Mouse (Mus musculus): ENCODE measurements at regions not wholly inside any gene's neighbourhood (a gene's known extent, or its start where the extent isn't known, plus 50 kb on each side); places are given as distances from the start of the nearest gene placed in this dataset.

DNA sequence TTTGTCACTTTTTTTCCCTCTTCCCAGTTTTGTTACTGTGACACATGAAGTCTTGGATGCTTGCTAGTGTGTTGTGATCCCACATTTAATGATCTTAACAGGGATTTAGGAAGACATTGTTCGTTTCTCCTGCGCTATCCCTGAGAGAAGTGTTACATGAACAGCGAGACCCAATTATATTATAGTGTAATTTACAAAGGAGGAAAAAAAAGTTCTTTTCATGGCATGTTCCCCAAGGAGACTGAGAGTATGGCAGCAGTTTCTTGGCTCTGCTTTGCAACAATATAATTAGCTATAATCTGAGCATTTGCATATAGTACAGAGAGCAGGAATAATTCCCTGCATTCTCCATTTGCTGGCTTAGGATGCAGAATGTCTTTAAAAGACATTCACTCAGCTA is 168.6 kb downstream of the Insc start:
- no peak for ATAC-seq

DNA sequence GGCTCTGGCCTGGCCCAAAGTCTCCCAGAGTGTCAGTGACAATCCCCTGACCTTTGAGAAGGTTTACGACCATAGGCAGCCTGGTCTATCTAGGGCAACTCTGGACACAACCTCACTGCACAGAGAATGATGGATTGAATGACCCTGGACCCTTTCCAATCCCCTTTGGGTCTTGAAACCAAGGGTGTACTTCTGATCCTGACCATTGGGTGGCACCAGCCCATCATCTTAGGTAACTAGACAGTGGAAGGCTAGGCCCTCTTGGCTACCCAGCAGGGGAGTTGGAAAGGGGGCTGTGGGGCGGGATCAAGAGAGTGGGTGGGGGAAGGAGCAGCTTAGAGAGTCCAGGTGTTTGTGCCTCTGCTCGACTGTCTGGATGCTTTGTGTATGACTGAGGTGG is 178.7 kb downstream of the Insc start:
- ATAC-seq, result no peak

DNA sequence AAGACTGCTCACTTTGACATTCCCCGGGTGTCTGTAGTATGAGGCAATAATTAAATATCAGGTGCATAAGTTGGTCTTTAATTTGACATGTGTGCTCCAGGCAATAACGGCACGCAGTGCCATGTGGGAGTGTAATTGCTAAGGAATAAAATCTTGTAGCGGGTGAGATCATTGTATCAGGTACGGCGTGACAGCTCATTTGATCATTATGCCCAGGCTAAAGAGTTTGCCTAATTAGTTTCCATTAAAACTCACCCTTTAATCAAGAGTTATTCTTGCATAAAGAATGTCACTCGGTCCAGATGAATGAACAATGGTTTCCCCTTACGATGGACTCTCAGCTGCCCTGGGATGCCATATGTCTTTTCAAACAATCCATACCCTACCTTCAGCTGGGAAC is 190.4 kb downstream of the Insc start:
- no peak for ATAC-seq

DNA sequence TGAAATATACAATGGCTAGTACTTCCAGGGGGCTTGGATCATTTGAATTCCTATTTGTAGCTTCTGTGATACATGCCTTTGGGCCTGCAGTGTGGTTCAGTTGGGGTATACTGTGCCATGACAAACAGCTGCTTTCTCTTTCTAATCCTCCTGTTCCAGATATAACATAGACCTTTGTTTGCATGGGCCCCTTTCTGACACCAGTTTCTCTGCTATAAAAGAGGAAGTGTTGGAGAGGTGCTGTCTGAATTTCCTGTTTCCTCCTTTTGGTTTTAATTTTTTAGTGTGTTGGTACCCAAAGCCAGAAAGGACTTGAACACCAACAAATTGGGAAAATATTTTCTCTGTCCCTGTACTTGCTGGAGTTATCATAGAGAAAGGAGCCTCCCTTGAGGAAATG is 207.3 kb downstream of the Insc start:
- ATAC-seq, result no peak

DNA sequence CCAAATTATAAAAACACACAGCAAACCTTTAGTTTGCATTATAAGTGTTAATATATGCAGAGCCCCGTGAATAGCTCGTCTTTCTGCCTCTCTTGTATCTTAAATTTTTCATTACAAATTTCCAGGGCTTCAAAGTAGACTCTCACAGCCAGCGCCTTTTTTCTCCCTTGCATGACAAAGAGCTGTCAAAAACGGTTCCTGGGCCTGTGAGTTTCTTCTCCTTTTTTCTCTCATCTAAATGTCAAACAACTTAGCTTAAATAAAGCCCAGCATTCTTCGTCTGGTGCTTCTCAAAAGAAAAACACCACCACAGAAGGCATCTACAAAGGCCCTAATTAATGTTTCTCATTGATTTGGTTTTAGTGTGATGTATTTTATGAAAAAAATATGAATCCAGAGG is 219.7 kb downstream of the Insc start:
- ATAC-seq, result no peak

DNA sequence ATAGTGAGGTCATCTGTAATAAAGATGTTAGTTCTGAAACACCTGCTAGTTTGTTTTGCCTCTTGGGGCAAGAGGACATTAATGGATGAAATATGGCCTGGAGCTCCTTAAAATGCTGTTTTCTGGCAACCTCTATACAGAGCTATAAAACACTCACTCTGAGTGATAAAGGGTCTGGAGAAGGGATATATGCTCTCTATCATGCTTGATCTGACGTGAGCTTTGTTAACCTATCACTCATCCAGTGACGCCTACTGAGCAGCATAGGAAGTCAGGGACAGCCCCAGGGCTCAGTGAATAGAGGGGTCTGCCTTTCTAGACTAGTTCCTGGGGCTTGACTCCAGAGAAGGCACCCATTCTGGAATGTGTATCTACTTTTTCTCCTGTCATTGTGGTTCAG is 222.4 kb downstream of the Insc start:
- ATAC-seq, result no peak

DNA sequence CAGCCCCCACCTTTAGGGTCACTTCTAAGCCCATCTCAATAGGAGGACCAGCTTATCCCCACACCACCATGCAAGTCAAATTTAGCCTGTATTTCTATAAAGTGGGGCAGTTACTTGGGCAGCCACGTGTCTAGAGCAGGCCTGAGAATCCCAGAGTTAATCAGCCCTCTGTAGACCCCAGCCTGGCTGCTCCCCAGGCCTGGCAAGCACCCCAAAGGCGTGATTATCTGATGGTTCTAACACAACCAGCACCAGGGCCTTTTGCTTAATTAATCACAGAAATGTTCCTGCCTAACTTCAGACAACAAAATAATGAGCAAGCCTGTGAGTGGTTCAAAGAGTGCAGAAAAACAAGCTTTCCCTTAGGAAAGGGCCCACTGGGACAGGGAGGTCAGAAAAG is 243.0 kb downstream of the Insc start:
- ATAC-seq, result no peak

DNA sequence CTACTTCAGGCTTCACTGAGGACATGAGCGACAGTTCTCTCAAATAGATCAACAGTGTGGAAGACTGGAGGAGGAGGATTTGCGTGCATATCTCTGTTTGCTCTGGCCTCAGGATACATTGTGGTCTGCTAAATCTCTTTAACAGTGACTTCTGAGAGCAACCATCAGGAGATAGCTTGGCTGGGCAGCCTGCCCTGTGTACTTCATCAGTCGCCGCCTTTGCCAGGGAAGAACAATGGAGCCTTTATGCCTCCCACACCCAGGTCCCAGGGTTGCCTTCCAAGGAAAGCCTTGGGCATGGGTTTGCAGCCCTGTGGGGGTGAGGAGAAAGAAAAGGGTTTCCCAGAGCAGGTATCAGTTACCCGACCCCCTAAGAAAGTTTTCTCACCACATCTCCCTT is 247.8 kb downstream of the Insc start:
- no peak for ATAC-seq

DNA sequence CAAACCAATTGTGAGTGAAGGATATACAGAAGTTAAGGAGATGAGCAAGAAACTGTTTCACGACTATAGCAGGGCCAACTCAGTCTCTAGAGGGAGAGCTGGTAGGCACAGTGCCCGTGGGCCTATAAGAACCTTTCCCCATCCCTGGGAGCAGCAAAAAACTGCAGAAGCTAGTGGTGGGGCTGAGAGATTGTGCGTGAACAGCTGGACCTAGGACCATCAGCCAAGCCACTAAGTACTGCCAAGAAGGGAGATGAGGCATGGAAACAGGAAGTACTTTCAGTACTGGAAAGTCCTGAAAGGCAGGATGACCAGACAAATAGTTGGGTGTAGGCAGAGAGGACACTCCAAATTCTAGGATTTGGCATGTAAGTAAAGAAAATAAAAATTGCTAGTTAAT is 248.9 kb downstream of the Insc start:
- ATAC-seq, result no peak

DNA sequence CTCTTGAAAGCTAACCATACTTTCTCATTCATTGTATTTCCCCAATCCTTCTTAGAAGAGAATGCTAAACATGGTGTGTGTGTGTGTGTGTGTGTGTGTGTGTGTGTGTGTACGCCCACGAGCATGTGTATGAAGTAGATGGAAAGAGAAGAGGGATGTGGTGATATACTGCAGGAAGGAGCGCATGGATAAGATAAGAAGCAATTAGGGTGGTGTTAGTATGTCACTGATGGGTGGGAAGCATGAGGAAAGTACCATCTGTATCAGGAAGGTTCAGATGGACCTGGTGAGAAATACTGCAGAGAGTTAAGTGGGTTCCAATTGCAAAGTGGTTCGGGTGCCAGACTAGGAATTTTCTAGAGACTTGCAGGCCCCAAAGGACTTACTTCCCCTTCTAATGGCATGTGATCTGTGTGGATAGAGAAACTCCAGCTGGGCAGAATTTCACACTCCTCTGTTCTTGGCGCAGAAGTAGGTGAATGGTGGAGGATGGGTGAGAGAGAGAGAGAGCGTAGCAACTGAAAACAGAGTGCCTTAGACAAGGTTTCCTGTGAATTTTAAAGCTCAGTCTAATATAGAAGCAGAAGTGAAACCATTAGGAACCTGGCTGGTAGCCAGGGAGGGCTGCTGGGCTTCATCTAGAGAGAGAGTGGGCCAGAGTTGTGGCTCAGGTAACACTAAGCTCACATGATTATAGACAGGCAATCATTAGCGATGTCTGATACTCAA is 257.5 kb downstream of the Insc start:
- no peak for ATAC-seq

DNA sequence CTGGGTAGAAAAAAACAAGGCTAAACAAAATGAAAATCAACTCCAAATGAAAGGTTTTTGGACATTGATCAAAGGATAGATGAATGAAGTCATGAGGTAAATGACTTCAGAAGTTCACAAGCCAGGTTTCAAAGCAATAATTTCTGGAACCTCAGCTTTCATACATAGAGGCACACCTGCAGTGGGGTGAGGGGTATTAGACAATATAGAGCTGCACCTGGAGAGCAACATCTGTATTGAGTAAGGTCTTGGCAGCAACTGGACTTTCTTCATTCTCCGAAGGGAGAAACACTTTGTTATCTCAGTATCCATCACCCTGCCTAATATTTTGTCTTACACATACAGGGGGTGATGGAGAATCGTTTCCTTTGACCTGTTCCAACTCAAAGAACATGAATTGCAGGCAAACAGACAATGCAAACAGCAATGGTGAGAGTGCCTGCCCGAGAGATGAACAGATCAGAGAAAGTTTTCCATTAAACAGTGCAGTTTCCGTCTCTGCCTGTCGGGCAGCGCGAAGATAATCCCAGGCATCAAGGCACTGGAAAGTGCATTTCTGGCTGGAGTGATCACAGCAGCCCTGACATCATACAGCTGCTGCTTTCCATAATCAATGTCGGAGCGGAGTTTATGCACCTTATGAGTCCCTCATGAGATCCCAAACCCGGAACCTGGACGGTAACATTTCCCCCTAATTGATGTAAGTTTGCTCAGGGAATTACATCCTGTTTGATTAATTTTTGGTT is 270.9 kb downstream of the Insc start:
- no peak for ATAC-seq

DNA sequence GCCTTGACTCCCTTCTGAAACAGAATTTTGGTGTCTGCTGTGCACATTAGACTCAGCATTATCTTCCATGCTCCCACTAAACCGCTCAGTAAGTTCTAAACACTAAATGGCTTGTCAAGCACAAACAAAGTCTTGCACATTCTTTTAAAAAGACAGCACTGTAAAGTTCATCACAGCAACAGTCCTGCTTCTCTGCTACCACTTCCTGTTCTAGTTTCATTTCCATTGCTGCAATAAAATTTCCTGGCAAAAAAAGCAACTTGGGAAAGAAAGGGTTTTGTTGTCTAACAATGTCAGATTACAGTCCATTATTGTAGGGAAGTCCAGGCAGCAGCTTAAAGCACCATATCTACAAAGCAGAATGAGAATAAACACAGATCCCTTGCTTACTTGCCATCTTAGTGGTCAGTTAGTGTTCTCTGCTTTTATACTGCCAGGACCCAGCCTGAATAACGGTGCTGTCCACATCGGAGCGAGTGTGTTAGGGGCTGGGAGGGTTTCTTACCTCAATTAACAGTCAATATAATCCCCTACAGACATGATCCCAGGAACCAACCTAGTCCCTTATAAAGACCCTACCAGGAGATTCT is 276.0 kb downstream of the Insc start:
- ATAC-seq, result no peak

DNA sequence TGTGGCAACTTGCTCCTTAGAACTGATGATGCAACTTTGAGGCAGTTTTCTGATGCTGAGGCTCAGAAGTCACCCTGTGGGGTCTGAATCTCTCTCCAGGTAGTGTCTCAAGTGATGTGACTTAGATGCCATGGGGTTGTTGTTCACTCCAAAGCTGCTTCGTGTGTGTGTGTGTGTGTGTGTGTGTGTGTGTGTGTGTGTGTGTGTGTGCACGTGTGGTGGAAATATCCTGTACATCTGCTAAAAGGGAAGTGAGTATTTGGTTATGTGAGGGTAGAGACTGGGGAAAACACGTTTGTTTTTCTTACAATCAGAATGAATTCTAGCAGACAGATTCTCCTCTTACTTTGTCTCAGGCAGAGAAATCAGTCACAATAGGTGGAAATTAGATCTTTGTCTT is 276.5 kb downstream of the Insc start:
- ATAC-seq, result no peak

DNA sequence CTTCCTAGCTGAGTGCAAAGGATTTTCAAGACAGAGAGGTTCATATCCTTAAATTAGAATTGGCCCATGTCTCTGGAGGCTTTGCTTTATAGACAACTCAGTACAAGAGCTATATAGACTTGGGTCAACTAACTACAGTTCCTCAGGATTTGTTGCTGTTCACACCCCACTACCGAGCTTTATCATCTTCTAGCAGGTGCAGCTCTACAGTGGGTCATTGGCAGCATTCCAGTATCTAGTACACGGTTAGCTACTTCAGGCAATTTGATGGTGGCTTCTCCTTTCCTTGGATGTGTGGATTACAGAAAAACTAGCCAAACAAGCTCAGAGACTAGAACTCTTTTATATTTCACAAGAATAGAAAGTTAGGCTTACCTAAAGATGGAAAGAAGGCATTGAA is 282.3 kb downstream of the Insc start:
- ATAC-seq, result no peak

DNA sequence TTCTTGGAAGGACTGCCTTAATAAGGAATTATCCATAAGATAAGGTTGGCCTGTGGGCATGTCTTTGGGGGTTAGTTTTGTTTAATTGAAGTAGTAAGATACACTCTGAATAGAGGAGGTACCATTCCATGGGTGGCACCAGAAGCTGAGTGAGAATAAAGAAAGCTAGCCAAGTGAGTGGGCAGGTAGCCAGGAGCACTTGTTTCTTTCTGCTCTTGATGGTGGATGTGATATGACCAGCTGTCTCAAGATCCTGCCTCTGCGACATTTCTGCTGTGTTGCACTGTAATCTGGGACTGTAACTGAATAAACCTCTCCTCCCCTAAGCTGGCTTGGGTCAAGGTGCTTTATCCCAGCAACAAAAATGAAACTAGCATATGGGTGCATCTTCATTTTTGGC is 284.2 kb downstream of the Insc start:
- no peak for ATAC-seq

DNA sequence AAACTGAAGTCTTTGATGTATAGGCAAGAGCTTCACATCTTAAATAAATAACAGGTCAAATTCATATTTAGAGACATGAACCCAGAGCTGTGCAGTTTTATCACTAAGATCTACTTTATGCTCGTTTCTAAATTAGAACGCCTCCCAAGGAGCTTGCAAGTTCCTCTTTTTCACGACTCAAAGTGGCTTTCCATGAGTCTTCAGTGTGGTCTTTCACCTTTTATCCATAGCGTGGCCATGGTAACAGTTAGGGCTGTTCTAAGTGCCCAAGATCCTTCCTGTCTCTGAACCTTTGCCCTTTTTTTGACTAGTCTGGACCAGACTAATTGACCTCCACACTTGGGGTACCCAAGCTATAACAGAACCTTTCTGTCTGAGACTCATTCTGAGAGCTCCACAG is 290.5 kb downstream of the Insc start:
- no peak for ATAC-seq

DNA sequence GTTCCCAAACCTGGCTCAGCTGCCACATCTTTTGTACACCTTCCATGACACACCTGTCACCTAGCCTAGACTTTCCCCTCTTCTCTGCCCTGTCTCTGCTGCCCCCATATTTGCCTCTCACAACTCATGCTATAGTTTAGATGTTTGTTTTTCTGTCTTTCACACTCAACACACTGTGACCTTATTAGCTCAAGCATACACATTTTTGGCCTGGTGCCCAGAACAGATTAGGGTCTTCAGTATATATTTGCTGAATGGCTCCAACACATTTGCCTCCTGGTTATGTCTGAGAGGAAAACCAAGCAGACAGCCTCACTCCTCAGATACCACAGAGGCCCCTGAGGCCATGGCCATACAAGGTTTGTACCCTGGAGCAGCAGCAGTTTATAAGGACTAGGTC is 312.0 kb downstream of the Insc start:
- ATAC-seq, result no peak

DNA sequence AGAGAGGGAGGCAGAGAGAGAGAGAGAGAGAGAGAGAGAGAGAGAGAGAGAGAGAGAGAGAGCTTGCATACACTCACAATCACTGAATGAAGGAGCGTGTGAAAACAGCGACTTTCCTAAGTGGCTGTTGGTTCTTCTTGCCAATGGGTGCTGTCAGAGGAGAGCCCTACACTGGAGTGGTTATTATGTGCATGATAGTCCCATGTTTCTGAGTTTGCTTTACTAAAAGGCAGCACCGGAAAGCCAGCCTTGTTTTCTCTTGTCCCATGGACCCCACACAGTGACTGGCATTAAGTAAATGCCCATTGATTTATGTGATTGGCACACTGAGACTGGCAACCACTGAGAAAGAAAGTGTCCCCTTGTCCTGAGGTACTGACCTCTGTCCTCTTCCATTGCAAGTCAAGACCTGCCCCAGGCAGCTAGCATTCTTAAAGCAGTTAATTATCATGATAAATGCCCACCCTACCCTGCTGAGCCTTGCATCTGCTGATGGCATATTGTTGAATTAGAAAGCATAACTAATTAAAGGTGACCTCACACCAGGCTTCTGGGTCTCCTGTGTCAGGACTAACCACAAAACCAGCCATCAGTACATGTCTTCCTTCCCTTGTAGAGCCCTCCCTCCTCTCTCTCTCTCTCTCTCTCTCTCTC is 313.6 kb downstream of the Insc start:
- ATAC-seq, result no peak

DNA sequence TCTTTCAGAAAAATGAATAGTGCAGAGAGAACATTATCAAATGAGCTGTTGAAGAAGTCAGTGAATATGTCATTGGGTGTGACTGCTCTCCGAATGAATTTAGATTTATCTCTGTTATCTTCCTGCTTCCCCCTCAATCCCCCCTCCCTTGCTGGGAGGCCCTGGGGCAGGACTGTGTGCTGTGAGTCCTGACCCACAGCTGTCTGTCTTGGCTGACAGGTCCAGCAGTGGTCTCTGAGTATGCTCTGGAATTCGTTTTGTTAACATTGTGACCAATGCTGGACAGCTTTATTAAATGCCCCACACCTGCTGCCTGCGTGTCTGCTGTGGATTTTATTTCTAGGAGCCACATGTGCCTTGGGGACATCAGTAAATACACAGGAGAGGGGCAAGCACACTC is 314.2 kb downstream of the Insc start:
- ATAC-seq, result no peak

DNA sequence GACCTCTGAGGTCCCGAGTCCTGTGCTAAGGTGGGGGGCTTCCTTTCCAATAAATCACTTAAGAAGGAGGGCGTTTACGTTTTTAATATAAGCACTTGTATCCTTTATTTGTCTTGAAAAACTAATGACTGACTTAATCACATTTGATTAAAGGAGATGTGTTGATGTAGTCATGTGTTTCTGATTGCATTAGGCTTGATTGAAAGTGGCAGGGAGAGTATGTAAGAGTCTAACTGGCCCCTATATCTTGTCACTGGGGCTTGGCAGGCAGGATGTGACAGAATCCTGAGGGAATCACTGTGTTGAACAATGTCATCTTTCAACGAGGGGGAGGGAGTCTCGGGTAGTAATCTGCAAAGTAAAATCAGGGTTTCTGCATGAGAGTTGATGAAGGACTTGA is 316.7 kb downstream of the Insc start:
- ATAC-seq, result no peak

DNA sequence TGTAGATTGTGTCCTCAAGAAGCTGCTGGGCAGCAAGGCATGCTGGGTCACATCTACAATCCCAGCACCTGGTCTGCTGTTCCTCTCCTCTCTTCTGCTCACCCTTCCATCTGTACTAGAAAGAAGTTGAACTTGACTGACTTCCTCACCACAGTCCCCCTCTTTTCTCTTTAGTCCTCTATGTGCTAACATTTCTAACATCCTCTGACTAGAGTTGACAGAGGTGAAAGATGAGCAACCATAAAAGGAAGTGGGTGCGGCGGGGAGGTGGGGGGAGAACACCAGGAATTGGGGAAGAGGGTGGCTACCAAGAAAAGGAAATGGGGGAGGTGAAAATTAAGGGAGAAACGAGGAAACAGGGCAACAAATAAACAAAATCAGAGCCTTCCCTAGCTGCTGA is 319.3 kb downstream of the Insc start:
- ATAC-seq, result no peak

DNA sequence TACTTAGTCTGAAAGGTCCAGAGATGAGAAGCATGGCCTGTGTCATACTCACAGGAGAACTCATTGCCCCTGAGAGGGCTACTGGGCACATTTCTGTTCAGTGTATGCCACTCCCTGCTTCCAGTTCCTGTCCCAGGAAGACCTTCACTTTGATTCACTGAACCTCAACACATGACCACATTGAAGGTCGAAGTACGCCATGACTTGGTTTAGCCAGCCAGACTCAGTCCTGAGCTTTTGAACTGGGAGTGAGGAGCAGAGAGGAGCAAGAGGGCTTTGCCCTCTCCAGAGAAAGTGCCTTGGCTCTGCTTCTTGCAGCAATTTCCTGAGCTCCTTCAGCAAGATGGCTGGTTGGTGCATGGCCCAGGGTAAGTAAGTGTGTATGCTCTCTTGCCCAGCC is 324.1 kb downstream of the Insc start:
- ATAC-seq, result no peak

DNA sequence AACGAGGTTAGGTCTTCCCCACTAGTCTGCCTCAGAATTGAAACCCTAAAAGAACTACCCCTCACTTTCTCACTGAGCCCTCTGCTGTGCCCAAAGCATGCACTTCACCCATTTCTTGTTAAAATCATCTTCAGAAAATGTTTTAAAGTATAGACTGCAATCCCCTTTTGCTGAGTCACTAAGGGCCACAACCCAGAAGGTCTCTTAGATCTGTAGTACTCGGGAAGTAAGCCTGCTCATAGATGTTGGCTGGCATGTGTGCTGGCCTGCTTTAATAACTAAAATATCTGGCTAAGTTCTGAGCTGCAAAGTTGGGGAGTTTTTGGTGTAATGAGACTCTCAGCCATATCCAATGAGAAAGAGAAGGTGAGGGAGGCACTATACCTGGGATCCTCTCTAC is 329.9 kb downstream of the Insc start:
- ATAC-seq, result no peak

DNA sequence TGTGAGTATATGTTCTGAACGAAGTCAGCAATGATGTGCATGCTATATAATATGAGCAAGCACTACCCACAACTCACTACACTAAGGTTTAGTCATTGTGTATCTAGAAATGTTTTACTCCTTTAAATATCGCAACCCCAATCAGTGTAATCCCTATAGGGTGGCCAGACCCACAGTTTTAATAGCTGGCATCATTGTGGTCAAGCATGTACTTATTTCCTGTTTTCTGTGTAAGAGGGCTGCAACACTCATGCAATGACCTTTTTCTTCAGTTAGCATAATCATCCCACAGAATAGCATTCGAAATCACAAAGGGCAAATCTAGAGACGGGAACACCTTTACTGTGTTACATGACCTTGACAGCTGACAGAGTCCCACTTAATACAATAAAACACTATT is 333.3 kb downstream of the Insc start:
- no peak for ATAC-seq

Measured in inflammation-experienced regulatory T-cells, adult 6 months (primary cell).